Mouse (Mus musculus): ENCODE measurements around the gene Fkbp15. TPM values are rescaled to one million over a fixed set of nuclear protein-coding genes. Genes with fewer than 3 reads are reported as not detected.

Fkbp15 gene
- polyA plus RNA-seq, 1 experiment from 2014 or later = 22.5 TPM

GRCm38 (mm10) chr4:62372410-62372809 lies 12.1 kb upstream of the Fkbp15 start:
- no peaks in the 10 kb centered on the region for H3K27me3 ChIP-seq
- in situ Hi-C loops (cut with MboI; ENCODE audit: low pct_unique_long_range_greater_than_20kb) = no loop called here
- no peak for ATAC-seq
- ChIA-PET CTCF (no interaction called here), POLR2A (no interaction called here)
- no peak for DNase-seq (ENCODE audit: low read depth, low spot score)
- TF ChIP-seq CTCF (IDR thresholded peaks at IDR 0.05) = no peak

GRCm38 (mm10) chr4:62369091-62369490 lies 8.7 kb upstream of the Fkbp15 start:
- DNase-seq (ENCODE audit: low read depth, low spot score) (no peak), ATAC-seq (no peak)
- ChIA-PET CTCF (interaction anchor here (1.4 kb wide), 1 partner anchor 10 kb away, joined by 4 read pairs; no protein-coding TSS in a partner anchor), POLR2A (no interaction called here)
- no peak for TF ChIP-seq CTCF (IDR thresholded peaks at IDR 0.05)
- no peaks in the 10 kb centered on the region for H3K27me3 ChIP-seq
- in situ Hi-C loops (cut with MboI; ENCODE audit: low pct_unique_long_range_greater_than_20kb) = no loop called here

- DNase-seq (ENCODE audit: low read depth, low spot score) = no peak
- ATAC-seq = peak; percentile 44
- ChIA-PET CTCF (interaction anchor here (0.7 kb wide), 1 partner anchor 30 kb away, joined by 3 read pairs; no protein-coding TSS in a partner anchor), POLR2A (no interaction called here)
- no peaks in the 10 kb centered on the region for H3K27me3 ChIP-seq
- no peak for TF ChIP-seq CTCF (IDR thresholded peaks at IDR 0.05)
- in situ Hi-C loops (cut with MboI; ENCODE audit: low pct_unique_long_range_greater_than_20kb) = no loop called here
Measured at GRCm38 (mm10) chr4:62367586-62367985, 7.2 kb upstream of the Fkbp15 start.

- DNase-seq (ENCODE audit: low read depth, low spot score) = no peak
Measured at GRCm38 (mm10) chr4:62366291-62366690, 5.9 kb upstream of the Fkbp15 start.

GRCm38 (mm10) chr4:62364299-62364698 lies 4.0 kb upstream of the Fkbp15 start:
- ChIA-PET POLR2A (no interaction called here), CTCF (no interaction called here)
- in situ Hi-C loops (cut with MboI; ENCODE audit: low pct_unique_long_range_greater_than_20kb) = no loop called here
- no peaks in the 10 kb centered on the region for H3K27me3 ChIP-seq
- no peak for DNase-seq (ENCODE audit: low read depth, low spot score)
- no peak for ATAC-seq
- no peak for TF ChIP-seq CTCF (IDR thresholded peaks at IDR 0.05)

More at GRCm38 (mm10) chr4:62366291-62366690, 5.9 kb upstream of the Fkbp15 start:
- H3K27me3 ChIP-seq = no peaks in the 10 kb centered on the region
- in situ Hi-C loops (cut with MboI; ENCODE audit: low pct_unique_long_range_greater_than_20kb) = no loop called here
- ChIA-PET POLR2A (interaction anchor here (0.7 kb wide), 1 partner anchor 39 kb away, joined by 5 read pairs; no protein-coding TSS in a partner anchor), CTCF (no interaction called here)
- TF ChIP-seq CTCF (IDR thresholded peaks at IDR 0.05) = no peak
- no peak for ATAC-seq

GRCm38 (mm10) chr4:62362437-62362836 lies 2.1 kb upstream of the Fkbp15 start:
- ATAC-seq (no peak), DNase-seq (ENCODE audit: low read depth, low spot score) (no peak)
- no peaks in the 10 kb centered on the region for H3K27me3 ChIP-seq
- ChIA-PET POLR2A (interaction anchor here (0.9 kb wide), 1 partner anchor 45 kb away, joined by 6 read pairs; no protein-coding TSS in a partner anchor), CTCF (interaction anchor here (2.2 to 3.3 kb wide), 2 partner anchors 8 to 45 kb away, joined by 6 to 10 read pairs; partner anchors contain the start of genes Cdc26 and Prpf4)
- TF ChIP-seq CTCF (IDR thresholded peaks at IDR 0.05) = no peak
- in situ Hi-C loops (cut with MboI; ENCODE audit: low pct_unique_long_range_greater_than_20kb) = no loop called here

- ATAC-seq (no peak), DNase-seq (ENCODE audit: low read depth, low spot score) (no peak)
- in situ Hi-C loops (cut with MboI; ENCODE audit: low pct_unique_long_range_greater_than_20kb) = no loop called here
- POLR2A ChIA-PET = interaction anchor here (0.9 kb wide), 1 partner anchor 45 kb away, joined by 6 read pairs; no protein-coding TSS in a partner anchor
- no peaks in the 10 kb centered on the region for H3K27me3 ChIP-seq
- TF ChIP-seq CTCF (IDR thresholded peaks at IDR 0.05) = no peak
- CTCF ChIA-PET = interaction anchor here (2.2 to 3.3 kb wide), 2 partner anchors 8 to 46 kb away, joined by 6 to 10 read pairs; partner anchors contain the start of genes Cdc26 and Prpf4
Measured at GRCm38 (mm10) chr4:62361997-62362396, 1.6 kb upstream of the Fkbp15 start.

- ATAC-seq (no peak), DNase-seq (ENCODE audit: low read depth, low spot score) (no peak)
- ChIA-PET POLR2A (no interaction called here), CTCF (interaction anchor here (2.2 to 3.3 kb wide), 2 partner anchors 9 to 46 kb away, joined by 6 to 10 read pairs; partner anchors contain the start of genes Cdc26 and Prpf4)
- in situ Hi-C loops (cut with MboI; ENCODE audit: low pct_unique_long_range_greater_than_20kb) = no loop called here
- no peak for TF ChIP-seq CTCF (IDR thresholded peaks at IDR 0.05)
- no peaks in the 10 kb centered on the region for H3K27me3 ChIP-seq
Measured at GRCm38 (mm10) chr4:62361571-62361970, 1.2 kb upstream of the Fkbp15 start.

- CTCF ChIA-PET = interaction anchor here (2.2 to 3.3 kb wide), 2 partner anchors 9 to 47 kb away, joined by 6 to 10 read pairs; partner anchors contain the start of genes Cdc26 and Prpf4
Measured at GRCm38 (mm10) chr4:62360805-62361455, 582 bp upstream of the Fkbp15 start.

GRCm38 (mm10) chr4:62359256-62359775 lies 1.0 kb downstream of the Fkbp15 start:
- ATAC-seq = no peak
- POLR2A ChIA-PET = interaction anchor here (0.6 kb wide), 1 partner anchor 1688 kb away, joined by 4 read pairs; no protein-coding TSS in a partner anchor
- no peaks in the 10 kb centered on the region for H3K27me3 ChIP-seq
- no peak for DNase-seq (ENCODE audit: low read depth, low spot score)
- in situ Hi-C loops (cut with MboI; ENCODE audit: low pct_unique_long_range_greater_than_20kb) = loop anchor here (10.0 kb wide), 1 partner anchor 65 kb away; no protein-coding TSS in a partner anchor
- CTCF ChIA-PET = interaction anchor here (1.3 to 3.3 kb wide), 2 partner anchors 10 to 48 kb away, joined by 3 to 10 read pairs; partner anchors contain the start of genes Cdc26 and Prpf4
- no peak for TF ChIP-seq CTCF (IDR thresholded peaks at IDR 0.05)

More at GRCm38 (mm10) chr4:62360805-62361455, 582 bp upstream of the Fkbp15 start:
- no peak for DNase-seq (ENCODE audit: low read depth, low spot score)
- in situ Hi-C loops (cut with MboI; ENCODE audit: low pct_unique_long_range_greater_than_20kb) = no loop called here
- POLR2A ChIA-PET = no interaction called here
- peak; percentile 44 for ATAC-seq
- no peak for TF ChIP-seq CTCF (IDR thresholded peaks at IDR 0.05)
- no peaks in the 10 kb centered on the region for H3K27me3 ChIP-seq
